Mouse (Mus musculus): ENCODE measurements around the gene Irf6.

DNA sequence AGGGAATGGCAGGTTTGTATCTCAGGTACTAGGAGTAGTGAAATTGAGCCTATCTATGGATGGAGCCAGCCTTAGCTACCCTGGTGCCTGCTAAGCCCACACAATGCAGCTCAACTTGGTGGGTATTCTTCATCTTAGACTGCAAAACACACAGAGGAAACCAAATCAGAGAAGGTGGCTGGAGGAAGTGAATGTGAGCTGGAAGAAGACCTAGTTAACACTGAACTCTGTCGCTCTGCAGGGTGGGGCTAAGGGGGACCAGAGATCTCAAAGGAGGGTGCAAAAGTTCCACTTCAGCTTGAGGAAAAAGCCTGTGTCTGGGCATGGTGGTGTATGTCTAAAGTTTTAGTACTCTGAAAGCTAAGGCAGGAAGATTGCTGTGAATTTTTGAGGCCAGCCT, 6.7 kb downstream of the Irf6 start:
- TF ChIP-seq POLR2A (IDR thresholded peaks at IDR 0.05; ENCODE audit: borderline replicate concordance, extremely low read depth, insufficient read depth, insufficient read length, poor library complexity, severe bottlenecking) (no peak), CTCF (IDR thresholded peaks at IDR 0.05; ENCODE audit: borderline replicate concordance, extremely low read depth, insufficient read depth, insufficient read length) (no peak)

Measured in brain, embryonic 14.5 days (tissue).